Mouse (Mus musculus) ZHBTc4 (cell line): ENCODE data around the gene Efna5.

Experiments
- DNase-seq: peaks from one replicate; pipeline ENCODE4 v3.0.0-alpha.2; 2011; ENCODE audit warnings: low read depth, low spot score

The Efna5 gene

GRCm38 (mm10) chr17:62853741-62854140 is 27.4 kb downstream of the Efna5 start:
- DNase-seq, result no peak

GRCm38 (mm10) chr17:62852822-62853608 is 28.1 kb downstream of the Efna5 start:
- no peak for DNase-seq

- DNase-seq, result no peak
These were observed 29.8 kb downstream of the Efna5 start for GRCm38 (mm10) chr17:62851268-62851667.

- DNase-seq, result no peak
These were observed 30.5 kb downstream of the Efna5 start for GRCm38 (mm10) chr17:62850603-62851002.

- no peak for DNase-seq
These were observed 31.4 kb downstream of the Efna5 start for GRCm38 (mm10) chr17:62849676-62850075.

- no peak for DNase-seq
These were observed 35.5 kb downstream of the Efna5 start for GRCm38 (mm10) chr17:62845656-62846055.

GRCm38 (mm10) chr17:62844329-62844728 is 36.8 kb downstream of the Efna5 start:
- no peak for DNase-seq

GRCm38 (mm10) chr17:62837336-62837735 is 43.8 kb downstream of the Efna5 start:
- DNase-seq, result no peak

- no peak for DNase-seq
These were observed 44.5 kb downstream of the Efna5 start for GRCm38 (mm10) chr17:62836598-62837106.

- DNase-seq, result no peak
These were observed 48.5 kb downstream of the Efna5 start for GRCm38 (mm10) chr17:62832550-62833127.

GRCm38 (mm10) chr17:62827549-62827948 is 53.6 kb downstream of the Efna5 start:
- DNase-seq, result no peak

- no peak for DNase-seq
These were observed 59.9 kb downstream of the Efna5 start for GRCm38 (mm10) chr17:62821219-62821618.

- DNase-seq, result no peak
These were observed 61.2 kb downstream of the Efna5 start for GRCm38 (mm10) chr17:62819931-62820330.

GRCm38 (mm10) chr17:62818821-62819220 is 62.3 kb downstream of the Efna5 start:
- no peak for DNase-seq

GRCm38 (mm10) chr17:62818337-62818736 is 62.8 kb downstream of the Efna5 start:
- no peak for DNase-seq

GRCm38 (mm10) chr17:62816879-62817278 is 64.2 kb downstream of the Efna5 start:
- DNase-seq, result no peak

- no peak for DNase-seq
These were observed 67.7 kb downstream of the Efna5 start for GRCm38 (mm10) chr17:62813461-62813860.

- no peak for DNase-seq
These were observed 73.2 kb downstream of the Efna5 start for GRCm38 (mm10) chr17:62807891-62808290.

GRCm38 (mm10) chr17:62806646-62807045 is 74.5 kb downstream of the Efna5 start:
- DNase-seq, result no peak

GRCm38 (mm10) chr17:62802748-62803147 is 78.4 kb downstream of the Efna5 start:
- DNase-seq, result no peak

- no peak for DNase-seq
These were observed 83.8 kb downstream of the Efna5 start for GRCm38 (mm10) chr17:62797272-62797671.

- no peak for DNase-seq
These were observed 91.5 kb downstream of the Efna5 start for GRCm38 (mm10) chr17:62789291-62790290.
